Mouse (Mus musculus): ENCODE data around the gene Rnf149. TPM values are rescaled to one million over a fixed set of nuclear protein-coding genes. Genes with fewer than 3 reads are reported as not detected.
A peak's percentile ranks its signal among the peaks of the same experiment; 100 is the strongest.
"Not testable (repeated sequence)": the region's sequence is repeated elsewhere in the genome, so short reads cannot be mapped to it uniquely, and the experiment has no call there.

The Rnf149 gene
- polyA plus RNA-seq, 1 experiment from 2014 or later: 25.7 TPM

DNA sequence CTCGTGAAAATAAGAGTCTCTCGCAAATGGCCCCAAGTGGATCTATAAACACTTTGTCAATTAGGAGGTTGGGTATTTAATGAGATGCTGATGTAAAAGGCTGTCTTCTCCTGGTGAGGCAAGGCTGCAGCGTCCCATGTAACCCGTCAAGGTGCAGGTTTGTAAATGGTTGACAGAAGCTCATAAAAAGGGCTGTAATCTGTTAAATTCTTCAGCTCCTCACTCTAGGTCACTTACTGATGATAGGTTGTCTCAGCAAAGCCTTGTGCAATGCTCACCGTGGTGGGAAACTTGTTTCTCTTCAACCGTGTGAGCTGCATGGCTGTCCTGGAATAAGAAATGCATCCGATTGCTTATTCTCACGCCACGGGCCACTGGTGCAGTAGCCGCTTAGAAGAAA is 16.6 kb upstream of the Rnf149 start:
- Histone ChIP-seq H3K9me3 (replicated peaks) (no peaks in the 10 kb centered on the region), H3K4me1 (0 out of 2 replicates have a peak, but pooled peaks cover 3% of the 10 kb centered on the region), H3K27ac (no peak overlapping the region), H3K36me3 (no peaks in the 10 kb centered on the region), H3K4me3 (no peak overlapping the region), H3K27me3 (ENCODE audit: low read depth, poor library complexity, severe bottlenecking) (no peaks in the 10 kb centered on the region)
- 70% methylated on average over 10 of the region's 10 CpGs for WGBS
- no peak for DNase-seq (ENCODE audit: low spot score)

- Histone ChIP-seq H3K27me3 (ENCODE audit: low read depth, poor library complexity, severe bottlenecking) (no peaks in the 10 kb centered on the region), H3K36me3 (no peaks in the 10 kb centered on the region), H3K9me3 (replicated peaks) (no peaks in the 10 kb centered on the region), H3K4me3 (no peak overlapping the region), H3K27ac (no peak overlapping the region), H3K4me1 (0 out of 2 replicates have a peak, but pooled peaks cover 3% of the 10 kb centered on the region)
- no peak for DNase-seq (ENCODE audit: low spot score)
- WGBS: 85% methylated on average over 4 of the region's 4 CpGs
Measured at GRCm38 (mm10) chr1:39592090-39592489, 14.9 kb upstream of the Rnf149 start.

DNA sequence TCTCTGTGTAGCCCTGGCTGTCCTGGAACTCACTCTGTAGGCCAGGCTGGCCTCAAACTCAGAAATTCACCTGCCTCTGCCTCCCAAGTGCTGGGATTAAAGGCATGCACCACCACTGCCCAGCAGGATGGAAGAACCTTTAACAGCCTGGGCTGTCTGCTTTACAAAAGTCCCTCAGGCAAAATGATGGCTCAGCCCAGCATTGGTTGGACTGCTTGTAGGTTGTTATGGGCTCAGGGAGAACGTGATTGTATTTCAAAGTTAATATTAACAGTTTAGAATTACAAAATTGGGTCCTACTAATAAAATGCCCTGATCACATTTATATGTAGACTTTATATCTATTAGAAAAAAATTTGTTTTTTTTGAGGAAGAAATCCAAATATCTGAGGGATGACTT is 14.4 kb upstream of the Rnf149 start:
- WGBS: 80% methylated on average over 1 of the region's 1 CpGs
- not testable (repeated sequence) for H3K27me3 ChIP-seq (ENCODE audit: low read depth, poor library complexity, severe bottlenecking); DNase-seq (ENCODE audit: low spot score); H3K27ac ChIP-seq; H3K9me3 ChIP-seq (replicated peaks); H3K4me3 ChIP-seq; H3K4me1 ChIP-seq; H3K36me3 ChIP-seq

DNA sequence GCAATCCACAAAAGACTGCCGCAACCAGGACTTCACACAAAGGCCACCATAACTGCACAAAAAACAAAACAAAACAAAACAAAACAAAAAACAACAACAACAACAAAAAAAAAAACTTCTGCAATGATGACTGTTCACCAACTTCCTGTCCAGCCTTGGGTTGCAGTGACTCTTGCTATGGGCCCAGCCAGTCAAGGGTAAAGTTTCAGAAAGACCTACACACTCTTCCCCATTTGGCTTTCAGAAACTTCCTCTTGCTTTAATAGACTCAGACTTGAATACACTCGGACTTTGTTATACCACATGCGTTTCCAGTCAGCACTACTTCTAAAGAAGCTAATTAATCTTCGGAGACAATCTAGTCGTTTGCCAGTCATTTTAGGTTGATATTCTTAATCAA is 13.0 kb upstream of the Rnf149 start:
- DNase-seq (ENCODE audit: low spot score): no peak
- Histone ChIP-seq H3K36me3 (no peaks in the 10 kb centered on the region), H3K27ac (no peak overlapping the region), H3K9me3 (replicated peaks) (no peaks in the 10 kb centered on the region), H3K27me3 (ENCODE audit: low read depth, poor library complexity, severe bottlenecking) (no peaks in the 10 kb centered on the region), H3K4me3 (no peak overlapping the region), H3K4me1 (0 out of 2 replicates have a peak, but pooled peaks cover 3% of the 10 kb centered on the region)
- WGBS: 80% methylated on average over 5 of the region's 5 CpGs

DNA sequence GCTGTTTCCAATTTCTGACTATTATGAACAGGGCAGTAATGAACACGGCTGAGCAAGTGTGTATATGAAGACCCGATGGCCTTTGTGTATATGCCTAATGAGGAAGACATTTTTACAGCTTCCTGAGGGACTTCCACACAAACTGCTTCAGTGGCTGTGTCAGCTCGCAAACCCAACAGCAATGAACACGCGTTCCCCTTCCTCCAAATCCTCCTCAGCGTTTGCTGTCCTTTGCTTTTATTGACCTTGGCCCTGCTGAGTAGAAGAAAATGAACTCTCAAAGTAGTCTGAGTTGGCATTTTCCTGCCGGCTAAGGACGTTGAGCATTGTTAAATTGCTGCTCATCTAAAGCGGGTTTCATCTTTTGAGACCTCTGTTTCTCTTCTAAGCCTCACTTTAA is 8.2 kb upstream of the Rnf149 start:
- no peaks in the 10 kb centered on the region for H3K27me3 ChIP-seq (ENCODE audit: low read depth, poor library complexity, severe bottlenecking)
- no peaks in the 10 kb centered on the region for H3K36me3 ChIP-seq
- no peak for DNase-seq (ENCODE audit: low spot score)
- 85% methylated on average over 9 of the region's 9 CpGs for WGBS
- no peaks in the 10 kb centered on the region for H3K9me3 ChIP-seq (replicated peaks)
- H3K4me1 ChIP-seq: no peaks in the 10 kb centered on the region
- H3K4me3 ChIP-seq: no peak overlapping the region
- H3K27ac ChIP-seq: no peak overlapping the region

DNA sequence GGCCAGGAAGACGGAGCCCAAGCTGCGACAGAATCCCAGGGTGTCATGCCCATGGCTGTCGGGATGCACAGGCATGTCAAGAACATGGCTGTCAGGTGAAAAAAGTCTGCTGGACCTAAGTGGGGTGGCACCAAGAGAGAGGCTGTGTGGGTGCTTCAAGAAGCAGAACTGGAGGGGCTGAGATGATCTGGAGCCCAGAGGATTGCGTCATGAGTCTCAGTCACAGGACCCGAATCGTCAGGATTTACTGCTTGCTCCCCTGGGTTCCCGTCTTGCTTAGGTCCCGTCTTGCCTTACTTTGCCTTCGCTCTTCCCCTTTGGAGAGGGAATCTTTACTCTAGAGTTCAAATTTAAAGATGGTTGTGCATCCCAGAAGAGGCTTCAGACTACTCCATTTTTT is 6.0 kb upstream of the Rnf149 start:
- 90% methylated on average over 9 of the region's 9 CpGs for WGBS
- no peak overlapping the region for H3K4me3 ChIP-seq
- no peak overlapping the region for H3K27ac ChIP-seq

DNA sequence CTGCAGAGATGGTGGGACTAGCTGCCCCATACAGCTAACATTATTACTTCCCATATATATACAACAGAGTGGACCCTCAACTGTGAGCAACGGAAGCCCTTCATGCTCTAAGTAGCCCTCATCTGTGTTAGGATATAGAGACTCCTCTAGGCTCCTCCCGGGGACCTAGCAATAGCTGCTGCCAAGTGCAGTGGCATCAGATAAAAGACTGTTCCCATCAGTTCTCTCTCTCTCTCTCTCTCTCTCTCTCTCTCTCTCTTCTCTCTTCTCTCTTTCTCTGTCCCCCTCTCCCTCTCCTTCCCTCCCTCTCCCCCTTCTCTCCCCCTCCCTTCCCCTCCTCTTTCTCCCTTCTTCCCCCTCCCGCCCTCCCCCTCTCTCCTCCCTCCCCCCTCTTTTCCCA is 4.0 kb upstream of the Rnf149 start:
- H3K36me3 ChIP-seq: no peaks in the 10 kb centered on the region
- no peaks in the 10 kb centered on the region for H3K27me3 ChIP-seq (ENCODE audit: low read depth, poor library complexity, severe bottlenecking)
- no peak for DNase-seq (ENCODE audit: low spot score)
- H3K4me1 ChIP-seq: peaks cover 14% of the 10 kb centered on the region
- no peak overlapping the region for H3K4me3 ChIP-seq
- 86% methylated on average over 2 of the region's 3 CpGs for WGBS
- no peak overlapping the region for H3K27ac ChIP-seq
- no peaks in the 10 kb centered on the region for H3K9me3 ChIP-seq (replicated peaks)

More for the DNA sequence above, 6.0 kb upstream of the Rnf149 start:
- H3K36me3 ChIP-seq: no peaks in the 10 kb centered on the region
- H3K4me1 ChIP-seq: peaks cover 5% of the 10 kb centered on the region; the same call in 1 of the 2 replicates
- no peaks in the 10 kb centered on the region for H3K9me3 ChIP-seq (replicated peaks)
- no peak for DNase-seq (ENCODE audit: low spot score)
- no peaks in the 10 kb centered on the region for H3K27me3 ChIP-seq (ENCODE audit: low read depth, poor library complexity, severe bottlenecking)

GRCm38 (mm10) chr1:39579139-39579538 is 1.9 kb upstream of the Rnf149 start:
- Histone ChIP-seq H3K9me3 (replicated peaks) (no peaks in the 10 kb centered on the region), H3K27ac (peak overlapping the region; percentile 48; the same call in 1 of the 2 replicates), H3K4me1 (peaks cover 29% of the 10 kb centered on the region), H3K27me3 (ENCODE audit: low read depth, poor library complexity, severe bottlenecking) (no peaks in the 10 kb centered on the region), H3K36me3 (no peaks in the 10 kb centered on the region), H3K4me3 (no peak overlapping the region)
- no peak for DNase-seq (ENCODE audit: low spot score)
- 86% methylated on average over 6 of the region's 6 CpGs for WGBS

- no peak for DNase-seq (ENCODE audit: low spot score)
Measured at GRCm38 (mm10) chr1:39578446-39578845, 1.2 kb upstream of the Rnf149 start.

GRCm38 (mm10) chr1:39576431-39577243 is 568 bp downstream of the Rnf149 start:
- 0 out of 2 replicates have a peak, but pooled peaks cover 4% of the 10 kb centered on the region for H3K36me3 ChIP-seq
- DNase-seq (ENCODE audit: low spot score): peak; percentile 79
- no peaks in the 10 kb centered on the region for H3K9me3 ChIP-seq (replicated peaks)
- H3K4me3 ChIP-seq: peak overlapping the region; percentile 93
- H3K27me3 ChIP-seq (ENCODE audit: low read depth, poor library complexity, severe bottlenecking): no peaks in the 10 kb centered on the region
- under 1% methylated on average over 83 of the region's 88 CpGs for WGBS
- peak overlapping the region; percentile 98 for H3K27ac ChIP-seq
- peaks cover 29% of the 10 kb centered on the region for H3K4me1 ChIP-seq

More at GRCm38 (mm10) chr1:39578446-39578845, 1.2 kb upstream of the Rnf149 start:
- no peaks in the 10 kb centered on the region for H3K27me3 ChIP-seq (ENCODE audit: low read depth, poor library complexity, severe bottlenecking)
- no peak overlapping the region for H3K4me3 ChIP-seq
- no peaks in the 10 kb centered on the region for H3K9me3 ChIP-seq (replicated peaks)
- no peaks in the 10 kb centered on the region for H3K36me3 ChIP-seq
- WGBS: 81% methylated on average over 5 of the region's 5 CpGs
- H3K27ac ChIP-seq: 0 out of 2 replicates have a peak overlapping the region, but pooled peaks have one; percentile 1
- H3K4me1 ChIP-seq: peaks cover 29% of the 10 kb centered on the region

DNA sequence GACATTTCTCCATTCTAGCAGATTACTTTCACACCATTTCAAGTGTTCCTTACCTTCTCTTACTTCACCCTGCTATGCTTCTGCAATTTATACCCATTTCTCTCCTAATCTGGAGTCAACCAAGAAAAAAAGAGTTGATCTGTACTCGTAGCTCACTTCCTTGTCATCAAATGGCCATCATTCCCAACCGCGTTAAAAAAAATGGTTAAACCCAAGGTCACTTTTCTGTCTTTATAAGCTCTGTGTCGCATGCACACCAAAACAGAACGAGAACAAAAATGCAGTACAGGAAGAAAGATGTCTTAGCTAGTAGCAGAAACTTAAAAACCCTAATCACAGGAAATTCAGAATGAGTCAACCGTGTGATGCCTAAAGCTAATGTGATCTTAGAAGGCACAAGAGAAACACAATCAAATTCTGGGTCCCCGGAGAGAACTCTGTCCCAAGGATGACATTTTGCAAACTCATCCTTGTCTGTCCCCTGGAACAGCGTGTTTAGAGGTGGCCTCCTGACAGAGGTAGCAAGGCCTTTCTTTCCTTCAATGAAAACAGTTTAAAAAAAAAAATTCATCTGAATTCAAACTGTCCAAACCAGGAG is 1.3 kb downstream of the Rnf149 start:
- Histone ChIP-seq H3K4me1 (peaks cover 29% of the 10 kb centered on the region), H3K27ac (peak overlapping the region; percentile 98), H3K27me3 (ENCODE audit: low read depth, poor library complexity, severe bottlenecking) (no peaks in the 10 kb centered on the region), H3K36me3 (0 out of 2 replicates have a peak, but pooled peaks cover 7% of the 10 kb centered on the region), H3K9me3 (replicated peaks) (no peaks in the 10 kb centered on the region), H3K4me3 (peak overlapping the region; percentile 93)
- 30% methylated on average over 8 of the region's 8 CpGs for WGBS
- DNase-seq (ENCODE audit: low spot score): no peak

DNA sequence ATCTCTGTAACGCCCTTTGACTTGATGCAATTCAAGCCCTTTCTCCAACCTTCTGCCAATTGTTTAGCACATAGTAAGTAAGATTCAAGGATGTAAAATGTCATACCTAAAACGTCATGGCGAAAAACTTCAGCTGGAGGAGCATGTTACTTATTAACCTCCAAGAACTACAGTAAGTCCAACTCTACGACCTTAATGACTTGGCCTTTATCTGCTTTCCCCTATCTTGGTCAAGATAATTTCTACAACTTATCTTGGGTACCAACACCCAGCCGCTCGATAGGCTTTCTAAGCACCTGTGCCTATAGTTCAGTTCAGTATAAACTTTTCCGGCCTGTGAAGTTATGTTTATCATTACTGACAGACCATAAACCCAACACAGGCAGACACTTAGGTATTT is 3.3 kb downstream of the Rnf149 start:
- Histone ChIP-seq H3K9me3 (replicated peaks) (no peaks in the 10 kb centered on the region), H3K27me3 (ENCODE audit: low read depth, poor library complexity, severe bottlenecking) (no peaks in the 10 kb centered on the region), H3K4me1 (peaks cover 29% of the 10 kb centered on the region), H3K4me3 (no peak overlapping the region), H3K27ac (no peak overlapping the region), H3K36me3 (peaks cover 20% of the 10 kb centered on the region)
- 90% methylated on average over 7 of the region's 7 CpGs for WGBS
- DNase-seq (ENCODE audit: low spot score): no peak

GRCm38 (mm10) chr1:39571653-39572052 is 5.6 kb downstream of the Rnf149 start:
- Histone ChIP-seq H3K36me3 (peaks cover 20% of the 10 kb centered on the region), H3K27me3 (ENCODE audit: low read depth, poor library complexity, severe bottlenecking) (no peaks in the 10 kb centered on the region), H3K9me3 (replicated peaks) (no peaks in the 10 kb centered on the region), H3K27ac (no peak overlapping the region), H3K4me1 (peaks cover 14% of the 10 kb centered on the region), H3K4me3 (no peak overlapping the region)
- WGBS: 76% methylated on average over 6 of the region's 6 CpGs
- no peak for DNase-seq (ENCODE audit: low spot score)
